Mouse (Mus musculus): ENCODE measurements at regions not wholly inside any gene's neighbourhood (a gene's known extent, or its start where the extent isn't known, plus 50 kb on each side); places are given as distances from the start of the nearest gene placed in this dataset.

- Histone ChIP-seq H3K27me3 (ENCODE audit: control insufficient read depth, insufficient read depth, low read depth, low read length) (no peaks in the 10 kb centered on the region), H3K36me3 (ENCODE audit: control insufficient read depth, insufficient read depth) (no peaks in the 10 kb centered on the region), H3K9me3 (replicated peaks; ENCODE audit: control insufficient read depth, low read length) (no peaks in the 10 kb centered on the region), H3K4me2 (ENCODE audit: low read depth, low read length) (no peak overlapping the region), H3K4me1 (ENCODE audit: control insufficient read depth, low read depth, low read length) (no peaks in the 10 kb centered on the region), H3K9ac (ENCODE audit: low read depth, low read length) (no peak overlapping the region), H3K4me3 (ENCODE audit: low read depth, low read length) (no peak overlapping the region), H3K27ac (ENCODE audit: low read length) (no peak overlapping the region)
- no peak for ATAC-seq (ENCODE audit: low read depth)
- 62% methylated on average over 3 of the region's 3 CpGs for WGBS (ENCODE audit: insufficient replicate concordance)
Observed at GRCm38 (mm10) chr2:8379590-8379989, 870.2 kb upstream of the Celf2 start.

GRCm38 (mm10) chr2:8347867-8348266 lies 838.5 kb upstream of the Celf2 start:
- no peak overlapping the region for H3K27ac ChIP-seq (ENCODE audit: low read length)

GRCm38 (mm10) chr2:8344748-8345147 lies 835.4 kb upstream of the Celf2 start:
- no peaks in the 10 kb centered on the region for H3K27me3 ChIP-seq (ENCODE audit: control insufficient read depth, insufficient read depth, low read depth, low read length)
- H3K4me1 ChIP-seq (ENCODE audit: control insufficient read depth, low read depth, low read length): no peaks in the 10 kb centered on the region
- no peak overlapping the region for H3K4me3 ChIP-seq (ENCODE audit: low read depth, low read length)
- H3K9ac ChIP-seq (ENCODE audit: low read depth, low read length): no peak overlapping the region
- H3K4me2 ChIP-seq (ENCODE audit: low read depth, low read length): no peak overlapping the region
- ATAC-seq (ENCODE audit: low read depth): no peak
- WGBS (ENCODE audit: insufficient replicate concordance): 68% methylated on average over 3 of the region's 3 CpGs
- H3K36me3 ChIP-seq (ENCODE audit: control insufficient read depth, insufficient read depth): no peaks in the 10 kb centered on the region
- no peaks in the 10 kb centered on the region for H3K9me3 ChIP-seq (replicated peaks; ENCODE audit: control insufficient read depth, low read length)
- H3K27ac ChIP-seq (ENCODE audit: low read length): no peak overlapping the region

More at GRCm38 (mm10) chr2:8347867-8348266, 838.5 kb upstream of the Celf2 start:
- Histone ChIP-seq H3K9ac (ENCODE audit: low read depth, low read length) (no peak overlapping the region), H3K4me1 (ENCODE audit: control insufficient read depth, low read depth, low read length) (no peaks in the 10 kb centered on the region), H3K36me3 (ENCODE audit: control insufficient read depth, insufficient read depth) (no peaks in the 10 kb centered on the region), H3K27me3 (ENCODE audit: control insufficient read depth, insufficient read depth, low read depth, low read length) (no peaks in the 10 kb centered on the region), H3K4me2 (ENCODE audit: low read depth, low read length) (no peak overlapping the region), H3K9me3 (replicated peaks; ENCODE audit: control insufficient read depth, low read length) (no peaks in the 10 kb centered on the region), H3K4me3 (ENCODE audit: low read depth, low read length) (no peak overlapping the region)
- WGBS (ENCODE audit: insufficient replicate concordance): 35% methylated on average over 1 of the region's 1 CpGs
- ATAC-seq (ENCODE audit: low read depth): no peak

- no peaks in the 10 kb centered on the region for H3K36me3 ChIP-seq (ENCODE audit: control insufficient read depth, insufficient read depth)
- no peak for ATAC-seq (ENCODE audit: low read depth)
- 48% methylated on average over 7 of the region's 7 CpGs for WGBS (ENCODE audit: insufficient replicate concordance)
Observed at GRCm38 (mm10) chr2:8338271-8338670, 828.9 kb upstream of the Celf2 start.

GRCm38 (mm10) chr2:8296001-8296400 lies 786.6 kb upstream of the Celf2 start:
- H3K36me3 ChIP-seq (ENCODE audit: control insufficient read depth, insufficient read depth): no peaks in the 10 kb centered on the region
- H3K9me3 ChIP-seq (replicated peaks; ENCODE audit: control insufficient read depth, low read length): no peaks in the 10 kb centered on the region
- H3K27me3 ChIP-seq (ENCODE audit: control insufficient read depth, insufficient read depth, low read depth, low read length): no peaks in the 10 kb centered on the region
- H3K9ac ChIP-seq (ENCODE audit: low read depth, low read length): no peak overlapping the region
- no peaks in the 10 kb centered on the region for H3K4me1 ChIP-seq (ENCODE audit: control insufficient read depth, low read depth, low read length)
- no peak overlapping the region for H3K4me3 ChIP-seq (ENCODE audit: low read depth, low read length)
- H3K4me2 ChIP-seq (ENCODE audit: low read depth, low read length): no peak overlapping the region
- no peak overlapping the region for H3K27ac ChIP-seq (ENCODE audit: low read length)
- 46% methylated on average over 2 of the region's 2 CpGs for WGBS (ENCODE audit: insufficient replicate concordance)
- no peak for ATAC-seq (ENCODE audit: low read depth)

More at GRCm38 (mm10) chr2:8338271-8338670, 828.9 kb upstream of the Celf2 start:
- Histone ChIP-seq H3K27ac (ENCODE audit: low read length) (no peak overlapping the region), H3K27me3 (ENCODE audit: control insufficient read depth, insufficient read depth, low read depth, low read length) (no peaks in the 10 kb centered on the region), H3K9ac (ENCODE audit: low read depth, low read length) (no peak overlapping the region), H3K4me2 (ENCODE audit: low read depth, low read length) (no peak overlapping the region), H3K9me3 (replicated peaks; ENCODE audit: control insufficient read depth, low read length) (no peaks in the 10 kb centered on the region), H3K4me1 (ENCODE audit: control insufficient read depth, low read depth, low read length) (no peaks in the 10 kb centered on the region), H3K4me3 (ENCODE audit: low read depth, low read length) (no peak overlapping the region)

GRCm38 (mm10) chr2:8291357-8291756 lies 782.0 kb upstream of the Celf2 start:
- H3K27ac ChIP-seq (ENCODE audit: low read length): no peak overlapping the region
- no peaks in the 10 kb centered on the region for H3K36me3 ChIP-seq (ENCODE audit: control insufficient read depth, insufficient read depth)
- WGBS (ENCODE audit: insufficient replicate concordance): 59% methylated on average over 4 of the region's 4 CpGs
- no peak overlapping the region for H3K4me3 ChIP-seq (ENCODE audit: low read depth, low read length)
- H3K4me1 ChIP-seq (ENCODE audit: control insufficient read depth, low read depth, low read length): no peaks in the 10 kb centered on the region
- H3K27me3 ChIP-seq (ENCODE audit: control insufficient read depth, insufficient read depth, low read depth, low read length): no peaks in the 10 kb centered on the region
- H3K9ac ChIP-seq (ENCODE audit: low read depth, low read length): no peak overlapping the region
- no peak overlapping the region for H3K4me2 ChIP-seq (ENCODE audit: low read depth, low read length)
- ATAC-seq (ENCODE audit: low read depth): no peak
- no peaks in the 10 kb centered on the region for H3K9me3 ChIP-seq (replicated peaks; ENCODE audit: control insufficient read depth, low read length)

GRCm38 (mm10) chr2:8287403-8287802 lies 778.0 kb upstream of the Celf2 start:
- Histone ChIP-seq H3K36me3 (ENCODE audit: control insufficient read depth, insufficient read depth) (no peaks in the 10 kb centered on the region), H3K27me3 (ENCODE audit: control insufficient read depth, insufficient read depth, low read depth, low read length) (no peaks in the 10 kb centered on the region), H3K9me3 (replicated peaks; ENCODE audit: control insufficient read depth, low read length) (no peaks in the 10 kb centered on the region), H3K4me1 (ENCODE audit: control insufficient read depth, low read depth, low read length) (no peaks in the 10 kb centered on the region), H3K4me2 (ENCODE audit: low read depth, low read length) (no peak overlapping the region), H3K4me3 (ENCODE audit: low read depth, low read length) (no peak overlapping the region), H3K27ac (ENCODE audit: low read length) (no peak overlapping the region), H3K9ac (ENCODE audit: low read depth, low read length) (no peak overlapping the region)
- ATAC-seq (ENCODE audit: low read depth): no peak
- 53% methylated on average over 4 of the region's 4 CpGs for WGBS (ENCODE audit: insufficient replicate concordance)

GRCm38 (mm10) chr2:8276127-8276773 lies 766.9 kb upstream of the Celf2 start:
- Histone ChIP-seq H3K9me3 (replicated peaks; ENCODE audit: control insufficient read depth, low read length) (no peaks in the 10 kb centered on the region), H3K27ac (ENCODE audit: low read length) (no peak overlapping the region), H3K4me3 (ENCODE audit: low read depth, low read length) (no peak overlapping the region), H3K4me1 (ENCODE audit: control insufficient read depth, low read depth, low read length) (no peaks in the 10 kb centered on the region), H3K36me3 (ENCODE audit: control insufficient read depth, insufficient read depth) (no peaks in the 10 kb centered on the region), H3K4me2 (ENCODE audit: low read depth, low read length) (no peak overlapping the region), H3K9ac (ENCODE audit: low read depth, low read length) (no peak overlapping the region), H3K27me3 (ENCODE audit: control insufficient read depth, insufficient read depth, low read depth, low read length) (no peaks in the 10 kb centered on the region)
- ATAC-seq (ENCODE audit: low read depth): no peak
- 68% methylated on average over 1 of the region's 1 CpGs for WGBS (ENCODE audit: insufficient replicate concordance)

Data from liver, embryonic 16.5 days (tissue).